Mouse (Mus musculus) C2C12 (cell line): ENCODE data around the gene Caprin1.

Source experiments
- CEBPB ChIP-seq: IDR thresholded peaks from one replicate; pipeline ENCODE4 v1.6.1; 2011; ENCODE audit warnings: low read depth, mild to moderate bottlenecking, control low read depth, moderate library complexity
- CTCF ChIP-seq: IDR thresholded peaks from one replicate; pipeline ENCODE4 v1.5.1; 2011; ENCODE audit not compliant: control insufficient read depth, insufficient read depth, insufficient read length
- MAX ChIP-seq: IDR thresholded peaks from one replicate; pipeline ENCODE4 v1.6.1; 2011; ENCODE audit warnings: mild to moderate bottlenecking, control low read depth
- MYOG ChIP-seq: IDR thresholded peaks from one replicate; pipeline ENCODE4 v1.6.1; 2011; ENCODE audit not compliant: control insufficient read depth, insufficient read length; ENCODE audit errors: extremely low read depth

GRCm38 (mm10) chr2:103828900-103829299, 31.5 kb upstream of the Caprin1 start:
- no peak for TF ChIP-seq CTCF
- no peak for TF ChIP-seq MYOG
- no peak for TF ChIP-seq CEBPB
- no peak for TF ChIP-seq MAX
